Comparison of ENCODE assay signal across 10 mouse cellular contexts in the genomic region with DNA sequence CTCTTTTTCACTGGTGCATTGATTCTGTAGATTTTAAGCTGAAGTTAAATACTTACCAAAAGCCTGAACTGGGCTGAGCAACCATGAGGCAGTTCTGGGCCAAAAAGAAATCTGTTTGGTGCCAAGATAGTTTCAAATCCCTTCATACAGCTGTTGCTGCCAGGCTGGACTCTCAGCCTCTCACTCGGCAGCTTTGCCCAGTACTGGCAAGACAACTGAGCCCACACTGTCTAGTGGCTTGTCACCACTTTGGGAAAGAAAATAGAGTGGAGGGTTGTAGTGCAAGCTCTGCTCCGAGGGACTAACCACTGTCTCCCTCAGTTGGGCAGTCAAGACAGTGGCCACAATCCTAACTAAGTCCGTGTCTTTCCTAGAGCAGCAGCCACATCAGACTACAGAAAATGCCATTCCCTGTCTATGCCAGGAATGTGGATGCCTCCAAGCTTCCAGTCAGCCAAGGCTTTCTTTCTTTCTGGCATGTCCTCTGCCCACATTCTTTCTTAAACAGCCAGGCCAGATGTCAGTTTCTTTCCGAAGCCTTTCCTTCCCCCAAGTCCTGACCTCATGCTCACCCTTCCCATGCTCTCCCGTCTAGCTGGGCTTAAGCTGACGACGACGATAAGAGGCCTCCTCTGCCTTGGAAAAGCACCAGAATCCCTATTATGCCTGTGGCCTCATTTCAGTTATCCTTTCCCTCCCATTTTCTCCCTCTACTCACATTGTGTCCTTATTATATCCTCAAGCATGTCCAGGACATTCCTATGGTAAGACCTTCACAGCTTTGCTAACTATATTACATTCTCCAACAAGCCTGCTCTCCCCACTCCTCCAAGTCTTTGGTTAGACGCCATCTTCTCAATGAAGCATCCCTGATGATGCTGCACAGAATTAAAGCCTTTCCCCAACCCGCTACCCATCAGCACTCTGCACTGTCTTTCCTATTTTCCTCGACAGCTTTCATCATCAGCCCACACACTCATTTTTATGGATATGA. TPM values are rescaled to one million over a fixed set of nuclear protein-coding genes. Genes with fewer than 3 reads are reported as not detected.
A peak's percentile ranks its signal among the peaks of the same experiment; 100 is the strongest.
DNase-seq lines count a peak whose midpoint lies in the region; ATAC-seq and TF ChIP-seq lines count a peak whose summit lies in the region.
"Had no signal": no experiment of that assay in that cellular context is flagged by ENCODE, and none has a peak within 500 bp of the region (broad histone marks: within the 10 kb centered on the region; RNA-seq: fewer than 3 reads in every experiment).

No protein-coding gene starts in this region.

- no peak overlapping the region for H3K4me3 ChIP-seq in gastrocnemius, adult 2 months
- H3K4me3 ChIP-seq in midbrain, embryonic 10.5 days = no peak overlapping the region
- no peak overlapping the region for H3K4me3 ChIP-seq in midbrain, embryonic 13.5 days (replicated peaks)
- no peak overlapping the region for H3K4me3 ChIP-seq in heart, embryonic 15.5 days
- no peak overlapping the region for H3K4me3 ChIP-seq in midbrain, postnatal 0 days (ENCODE audit: low read depth, low read length)

- peak; percentile 39 for DNase-seq in gastrocnemius, adult 2 months
- DNase-seq in gastrocnemius, adult 8-10 months (ENCODE audit: low spot score in 2 of 2) = no peak
- no peak for DNase-seq in midbrain, embryonic 10.5 days (ENCODE audit: low spot score)
- DNase-seq in midbrain, postnatal 0 days (ENCODE audit: low spot score) = peak; percentile 66
- no peak for DNase-seq in thymus, postnatal 0 days (ENCODE audit: low spot score)
- DNase-seq in urinary bladder, postnatal 25 days (ENCODE audit: low spot score) = no peak

- no peaks in the 10 kb centered on the region for H3K36me3 ChIP-seq in midbrain, embryonic 10.5 days
- H3K36me3 ChIP-seq in midbrain, embryonic 13.5 days = no peaks in the 10 kb centered on the region
- no peaks in the 10 kb centered on the region for H3K36me3 ChIP-seq in heart, embryonic 15.5 days
- no peaks in the 10 kb centered on the region for H3K36me3 ChIP-seq in midbrain, postnatal 0 days (ENCODE audit: insufficient read depth, low read length)
- H3K36me3 ChIP-seq: G1E had no signal

- intact Hi-C loops in gastrocnemius, adult 2 months (cut with DNase I) = no loop called here

- no peak overlapping the region for H3K4me2 ChIP-seq in midbrain, embryonic 13.5 days (replicated peaks)
- peak overlapping the region; percentile 28; the same call in 1 of the 2 replicates for H3K4me2 ChIP-seq in heart, embryonic 15.5 days
- no peak overlapping the region for H3K4me2 ChIP-seq in midbrain, postnatal 0 days (ENCODE audit: low read depth, low read length, poor library complexity, severe bottlenecking)

- no peak overlapping the region for H3K9ac ChIP-seq in midbrain, embryonic 13.5 days (replicated peaks)
- H3K9ac ChIP-seq in heart, embryonic 15.5 days = no peak overlapping the region
- no peak overlapping the region for H3K9ac ChIP-seq in midbrain, postnatal 0 days (replicated peaks; ENCODE audit: low read length, poor library complexity, severe bottlenecking)

- no peak for TF ChIP-seq CTCF in gastrocnemius, adult 2 months (IDR thresholded peaks at IDR 0.05)
- TF ChIP-seq CTCF in midbrain, postnatal 0 days (IDR thresholded peaks at IDR 0.05) = no peak

- no peak for ATAC-seq in midbrain, embryonic 13.5 days
- peak; percentile 56 for ATAC-seq in heart, embryonic 15.5 days (replicated peaks; ENCODE audit: insufficient number of reproducible peaks, insufficient read depth, low FRiP score, low read depth)
- no peak for ATAC-seq in midbrain, postnatal 0 days (ENCODE audit: low FRiP score)

- H3K27ac ChIP-seq in gastrocnemius, adult 2 months = peak overlapping the region; percentile 79
- H3K27ac ChIP-seq in midbrain, embryonic 10.5 days (replicated peaks) = peak overlapping the region; percentile 69
- H3K27ac ChIP-seq in midbrain, embryonic 13.5 days = no peak overlapping the region
- peak overlapping the region; percentile 79 for H3K27ac ChIP-seq in heart, embryonic 15.5 days
- H3K27ac ChIP-seq in midbrain, postnatal 0 days (ENCODE audit: low read depth, low read length) = 0 out of 2 replicates have a peak overlapping the region, but pooled peaks have one; percentile 12
- H3K27ac ChIP-seq: macrophage had no signal

- peaks cover 66% of the 10 kb centered on the region for H3K4me1 ChIP-seq in midbrain, embryonic 10.5 days
- H3K4me1 ChIP-seq in midbrain, embryonic 13.5 days (replicated peaks) = peaks cover 44% of the 10 kb centered on the region
- H3K4me1 ChIP-seq in heart, embryonic 15.5 days (replicated peaks) = peaks cover 62% of the 10 kb centered on the region
- no peaks in the 10 kb centered on the region for H3K4me1 ChIP-seq in midbrain, postnatal 0 days (ENCODE audit: insufficient read depth, low read length)

- H3K9me3 ChIP-seq in midbrain, embryonic 10.5 days (replicated peaks) = no peaks in the 10 kb centered on the region
- no peaks in the 10 kb centered on the region for H3K9me3 ChIP-seq in midbrain, embryonic 13.5 days
- no peaks in the 10 kb centered on the region for H3K9me3 ChIP-seq in heart, embryonic 15.5 days (replicated peaks)
- H3K9me3 ChIP-seq in midbrain, postnatal 0 days (ENCODE audit: low read length) = no peaks in the 10 kb centered on the region
- H3K9me3 ChIP-seq: G1E had no signal

- H3K27me3 ChIP-seq in midbrain, embryonic 10.5 days (ENCODE audit: low read depth, poor library complexity, severe bottlenecking) = no peaks in the 10 kb centered on the region
- no peaks in the 10 kb centered on the region for H3K27me3 ChIP-seq in midbrain, embryonic 13.5 days
- H3K27me3 ChIP-seq in heart, embryonic 15.5 days = no peaks in the 10 kb centered on the region
- no peaks in the 10 kb centered on the region for H3K27me3 ChIP-seq in midbrain, postnatal 0 days (ENCODE audit: insufficient read depth, low read length)

- WGBS in midbrain, embryonic 10.5 days = 60% methylated on average over 11 of the region's 11 CpGs
- 49% methylated on average over 11 of the region's 11 CpGs for WGBS in midbrain, embryonic 13.5 days
- WGBS in heart, embryonic 15.5 days = 25% methylated on average over 11 of the region's 11 CpGs
- 52% methylated on average over 11 of the region's 11 CpGs for WGBS in midbrain, postnatal 0 days

RNA-seq across cellular contexts. Expression of a gene that starts 57.7 kb away (rescaled TPM):
- 100 to 1,000 TPM in 1 of 2 experiments, 10 to 100 TPM in 1; 78.8 to 109 TPM for total RNA-seq in gastrocnemius, adult 2 months (2021)
- total RNA-seq in gastrocnemius, adult 8-10 months (2022) = 10 to 100 TPM; 66.8 to 96.7 (median 83.2) TPM
- 113 and 126 TPM in 2 replicates for polyA plus RNA-seq in midbrain, embryonic 10.5 days (2016; fragmentation: Nextera tagmentation; extraction: Ambion mirVana)
- polyA plus RNA-seq in midbrain, embryonic 13.5 days (2015; fragmentation: Nextera tagmentation; extraction: Ambion mirVana) = 85.2 TPM in 2 replicates
- polyA plus RNA-seq in heart, embryonic 15.5 days (2015; fragmentation: Nextera tagmentation; extraction: Ambion mirVana) = 70.7 and 72.1 TPM in 2 replicates
- total RNA-seq in midbrain, postnatal 0 days (2014; rRNA removed) = 407 and 426 TPM in 2 replicates
- polyA plus RNA-seq in midbrain, postnatal 0 days (2015; fragmentation: Nextera tagmentation; extraction: Ambion mirVana) = 84.7 and 92.9 TPM in 2 replicates
- polyA plus RNA-seq in thymus, postnatal 0 days (2015; fragmentation: Nextera tagmentation; extraction: Ambion mirVana) = 171 and 173 TPM in 2 replicates

Comparison
In these comparisons a context has a peak if more than half of its experiments do, and no peak if none do; other contexts are left out.
1. DNase-seq: peak in gastrocnemius, adult 2 months (single experiment) and midbrain, postnatal 0 days (single experiment); none in gastrocnemius, adult 8-10 months (0 of 2), midbrain, embryonic 10.5 days (single experiment), thymus, postnatal 0 days (single experiment) and urinary bladder, postnatal 25 days (single experiment).